Mouse (Mus musculus) olfactory bulb, adult 2 months (tissue): ENCODE measurements around the gene Ndc80. TPM values are rescaled to one million over a fixed set of nuclear protein-coding genes. Genes with fewer than 3 reads are reported as not detected.

Experiments used
- H3K27ac ChIP-seq: fragments of 200-500 bp; 2 replicates; pipeline ENCODE4 v1.5.1; 2012; ENCODE audit warnings: low read depth, low read length; ENCODE audit not compliant: insufficient read depth
- H3K4me1 ChIP-seq: fragments of 200-500 bp; 2 replicates; pipeline ENCODE4 v1.6.1; 2012; ENCODE audit warnings: low read length; ENCODE audit not compliant: control insufficient read depth, insufficient read depth
- H3K4me3 ChIP-seq: fragments of 200-500 bp; 2 replicates; pipeline ENCODE4 v1.5.1; 2012; ENCODE audit warnings: mild to moderate bottlenecking, low read depth, low read length, moderate library complexity; ENCODE audit not compliant: insufficient read depth
- CTCF ChIP-seq: fragments of 200-500 bp; IDR thresholded peaks from 2 replicates; pipeline ENCODE4 v1.5.1; 2012; ENCODE audit warnings: low read depth, mild to moderate bottlenecking, low read length, moderate library complexity; ENCODE audit not compliant: insufficient read depth
- POLR2A ChIP-seq: fragments of 200-500 bp; IDR thresholded peaks from 2 replicates; pipeline ENCODE4 v1.6.1; 2012; ENCODE audit warnings: mild to moderate bottlenecking, low read depth, low read length, moderate library complexity; ENCODE audit not compliant: insufficient read depth
- WGBS: fragments of 180-500 bp; shearing (Covaris S2); methylation state at CpG from one replicate; pipeline ENCODE4 v1.1.7; 2018; 5-methylcytosine and 5-hydroxymethylcytosine counted together
- polyA plus RNA-seq: library from polyadenylated mRNA; stranded (reverse); fragments of >200 nt; gene quantifications from 2 replicates; pipeline ENCODE4 v1.2.4, GENCODE M21; 2012; ENCODE audit warnings: low replicate concordance; ENCODE audit not compliant: missing spikeins, insufficient read depth, insufficient read length

The Ndc80 gene
- polyA plus RNA-seq, 1 experiment: not detected

DNA sequence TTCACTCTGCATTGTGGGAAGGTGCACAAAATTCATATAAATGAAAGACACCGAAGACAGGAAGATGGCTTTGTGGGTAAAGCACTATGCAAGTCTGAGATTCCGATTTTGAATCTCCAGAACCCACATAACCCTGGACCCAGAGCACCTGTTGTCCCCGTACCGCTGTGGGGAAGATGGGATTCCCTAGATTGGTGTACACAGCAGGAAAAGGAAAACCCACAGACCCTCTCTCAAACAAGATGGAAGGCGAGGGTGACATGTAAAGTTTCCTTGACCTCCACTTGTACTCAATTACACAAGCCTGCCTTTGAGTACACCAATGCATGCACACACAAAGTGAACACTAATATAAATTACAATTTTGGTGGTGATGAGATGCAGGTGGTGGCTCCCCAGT lies 41.9 kb downstream of the Ndc80 start:
- 95% methylated on average over 5 of the region's 5 CpGs for WGBS
- H3K27ac ChIP-seq: no peak overlapping the region
- H3K4me1 ChIP-seq: peaks cover 3% of the 10 kb centered on the region
- no peak overlapping the region for H3K4me3 ChIP-seq
- TF ChIP-seq POLR2A: no peak
- no peak for TF ChIP-seq CTCF

GRCm38 (mm10) chr17:71483418-71484060 lies 43.1 kb downstream of the Ndc80 start:
- Histone ChIP-seq H3K4me1 (peaks cover 3% of the 10 kb centered on the region), H3K4me3 (no peak overlapping the region), H3K27ac (no peak overlapping the region)
- TF ChIP-seq POLR2A (no peak), CTCF (no peak)
- 91% methylated on average over 7 of the region's 7 CpGs for WGBS

DNA sequence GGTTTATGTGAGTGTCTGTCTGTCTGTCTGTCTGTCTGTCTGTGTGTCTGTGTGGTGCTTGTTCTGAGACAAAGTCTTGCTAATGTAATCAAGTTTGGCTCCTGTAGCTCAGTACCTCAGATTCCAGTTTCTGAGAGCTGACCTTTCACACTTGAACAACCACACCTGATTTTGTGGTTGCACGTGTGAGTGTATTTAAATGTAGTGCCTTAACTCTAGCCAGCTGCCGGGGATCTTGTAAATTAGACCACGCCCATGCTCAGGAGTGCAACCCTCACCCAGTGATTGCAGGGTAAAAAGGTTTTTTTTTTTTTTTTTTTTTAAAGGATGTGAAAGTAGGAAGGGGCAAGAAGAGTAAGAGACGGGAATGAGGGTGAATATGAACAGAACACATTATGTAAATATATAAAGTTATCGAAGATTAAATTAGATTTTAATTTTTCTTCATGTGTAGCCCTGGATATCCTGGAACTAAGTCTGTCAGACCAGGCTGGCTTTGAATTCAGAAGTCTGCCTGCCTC lies 47.2 kb downstream of the Ndc80 start:
- no peak overlapping the region for H3K4me3 ChIP-seq
- no peaks in the 10 kb centered on the region for H3K4me1 ChIP-seq
- 68% methylated on average over 5 of the region's 5 CpGs for WGBS
- H3K27ac ChIP-seq: no peak overlapping the region
- TF ChIP-seq POLR2A (no peak), CTCF (no peak)

- H3K4me3 ChIP-seq: no peak overlapping the region
Observed at GRCm38 (mm10) chr17:71477481-71477880, 49.2 kb downstream of the Ndc80 start.

GRCm38 (mm10) chr17:71476346-71477020 lies 50.2 kb downstream of the Ndc80 start:
- Histone ChIP-seq H3K4me1 (peaks cover 2% of the 10 kb centered on the region; the same call in 1 of the 2 replicates), H3K4me3 (no peak overlapping the region), H3K27ac (no peak overlapping the region)
- TF ChIP-seq POLR2A (no peak), CTCF (no peak)
- WGBS: 71% methylated on average over 7 of the region's 7 CpGs

More at GRCm38 (mm10) chr17:71477481-71477880, 49.2 kb downstream of the Ndc80 start:
- H3K27ac ChIP-seq: no peak overlapping the region
- peaks cover 2% of the 10 kb centered on the region; the same call in 1 of the 2 replicates for H3K4me1 ChIP-seq
- WGBS: 94% methylated on average over 8 of the region's 8 CpGs
- TF ChIP-seq POLR2A (no peak), CTCF (no peak)

- WGBS: under 1% methylated on average over 31 of the region's 31 CpGs
- Histone ChIP-seq H3K4me3 (peak overlapping the region; percentile 86), H3K27ac (peak overlapping the region; percentile 91), H3K4me1 (peaks cover 2% of the 10 kb centered on the region; the same call in 1 of the 2 replicates)
- no peak for TF ChIP-seq POLR2A
Observed at GRCm38 (mm10) chr17:71475705-71476089, 51.0 kb downstream of the Ndc80 start.

DNA sequence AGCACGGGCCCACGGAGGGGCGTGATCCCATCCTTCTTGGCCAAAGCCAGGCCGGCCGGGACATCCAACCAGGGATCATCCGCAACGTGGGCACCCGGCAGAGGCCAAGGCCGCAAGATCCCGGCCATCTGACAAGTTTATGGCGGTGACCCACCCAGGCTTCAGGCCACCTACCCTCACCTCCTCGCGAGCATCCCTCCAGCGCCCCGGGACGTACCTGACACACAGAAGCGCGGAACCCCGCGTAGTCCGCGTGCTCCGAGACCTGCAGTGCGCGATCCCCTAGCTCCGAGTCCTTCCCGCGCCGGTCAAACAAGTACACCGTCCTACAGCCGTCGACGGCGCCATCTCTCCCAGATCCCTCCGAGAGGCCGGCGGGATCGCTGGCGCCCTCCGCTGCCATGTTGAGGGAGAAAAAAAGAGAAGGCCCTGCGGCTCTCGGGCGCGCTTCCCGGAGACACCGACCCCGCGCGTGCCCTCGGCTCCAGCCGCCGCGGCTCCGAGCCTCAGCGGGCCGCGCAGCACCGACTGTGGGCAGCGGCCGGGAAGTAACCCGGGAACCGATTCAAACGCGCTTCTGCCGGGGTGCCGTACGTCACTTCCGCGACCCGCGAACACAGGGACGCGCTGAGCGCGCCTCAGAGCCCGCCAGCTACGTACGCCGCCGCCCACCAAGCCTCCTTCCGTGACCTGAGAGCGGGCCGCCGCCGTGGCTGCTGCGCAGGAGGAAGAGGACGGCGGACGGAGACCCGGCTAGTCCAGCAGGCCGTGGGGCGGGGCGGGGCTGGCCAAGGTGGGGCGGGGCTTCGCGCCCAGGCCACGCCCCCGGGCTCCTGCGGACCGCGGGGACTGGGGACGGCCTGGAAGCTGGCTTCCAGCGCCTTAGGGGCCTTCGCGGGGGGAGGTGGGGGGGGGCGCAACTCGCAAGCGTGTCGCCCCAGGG lies 51.6 kb downstream of the Ndc80 start, which contains the start of gene Smchd1:
Gene Smchd1, minus strand, starts transcription at position 582 of the 943 bp plus-strand sequence.
- peak within 1 kb of the TSS; percentile 91 for H3K27ac ChIP-seq
- H3K4me3 ChIP-seq: peak within 1 kb of the TSS; percentile 86
- WGBS: under 1% methylated on average over 109 of the region's 109 CpGs
- peaks cover 2% of the 10 kb centered on the region; the same call in 1 of the 2 replicates for H3K4me1 ChIP-seq
- peak; percentile 65; the same call in 1 of the 2 replicates for TF ChIP-seq POLR2A
- no peak for TF ChIP-seq CTCF

DNA sequence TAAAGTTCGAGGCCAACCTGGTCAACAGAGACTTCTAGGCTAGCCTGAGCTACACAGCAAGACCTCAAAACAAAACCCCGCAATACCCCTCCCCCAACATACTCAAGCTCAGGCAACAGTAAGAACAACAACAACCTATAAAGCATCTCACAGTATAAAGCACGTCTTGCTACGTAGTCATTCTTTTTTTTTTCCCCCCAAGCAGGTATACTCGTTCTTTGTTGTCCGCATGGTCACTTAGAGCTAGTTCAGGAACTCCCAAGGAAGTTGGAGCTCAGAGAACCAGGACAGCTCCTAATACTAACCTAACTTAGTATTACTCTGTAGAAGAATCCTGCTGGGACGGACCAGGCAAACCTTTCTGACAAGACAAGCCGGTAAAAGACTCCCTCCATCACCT lies 52.5 kb downstream of the Ndc80 start:
- TF ChIP-seq POLR2A (no peak), CTCF (no peak)
- WGBS: 13% methylated on average over 8 of the region's 8 CpGs
- Histone ChIP-seq H3K4me3 (peak overlapping the region; percentile 86), H3K27ac (no peak overlapping the region), H3K4me1 (peaks cover 2% of the 10 kb centered on the region; the same call in 1 of the 2 replicates)
